Mouse (Mus musculus) lung, embryonic 16.5 days (tissue): ENCODE measurements around the gene Sema5a. TPM values are rescaled to one million over a fixed set of nuclear protein-coding genes. Genes with fewer than 3 reads are reported as not detected.

Experiments used
- ATAC-seq: fragments of 200-750 bp; cut with Nextera tagmentation; 2 replicates; pipeline ENCODE4 v1.8.0; 2017; ENCODE audit warnings: low read depth, mild to moderate bottlenecking, moderate library complexity
- H3K27ac ChIP-seq: fragments of 300-500 bp; sonication (generic); 2 replicates; pipeline ENCODE4 v1.5.1; 2014; ENCODE audit warnings: mild to moderate bottlenecking, control low read depth, low read length
- H3K27me3 ChIP-seq: fragments of 300-500 bp; sonication (generic); 2 replicates; pipeline ENCODE4 v1.6.1; 2014; ENCODE audit warnings: low read depth, low read length, mixed read lengths; ENCODE audit not compliant: control insufficient read depth, insufficient read depth
- H3K36me3 ChIP-seq: fragments of 300-500 bp; sonication (generic); 2 replicates; pipeline ENCODE4 v1.6.1; 2014; ENCODE audit warnings: low read length; ENCODE audit not compliant: control insufficient read depth, insufficient read depth
- H3K4me1 ChIP-seq: fragments of 300-500 bp; sonication (generic); replicated peaks from 2 replicates; pipeline ENCODE4 v1.6.1; 2014; ENCODE audit warnings: low read length, mixed read lengths; ENCODE audit not compliant: control insufficient read depth, insufficient read depth
- H3K4me2 ChIP-seq: fragments of 300-500 bp; sonication (generic); 2 replicates; pipeline ENCODE4 v1.6.1; 2014; ENCODE audit warnings: low read depth, low read length, control low read depth
- H3K4me3 ChIP-seq: fragments of 300-500 bp; sonication (generic); 2 replicates; pipeline ENCODE4 v1.5.1; 2014; ENCODE audit warnings: mild to moderate bottlenecking, low read length, control low read depth
- H3K9ac ChIP-seq: fragments of 300-500 bp; sonication (generic); 2 replicates; pipeline ENCODE4 v1.6.1; 2014; ENCODE audit warnings: low read length, control low read depth
- H3K9me3 ChIP-seq: fragments of 300-500 bp; sonication (generic); 2 replicates; pipeline ENCODE4 v1.6.1; 2016; ENCODE audit warnings: low read length; ENCODE audit not compliant: control insufficient read depth
- WGBS: fragments of 180-500 bp; shearing (Covaris S2); extraction: QIAGEN DNeasy Blood & Tissue Kit; methylation state at CpG from one replicate; pipeline ENCODE4 v1.1.7; 2014; 5-methylcytosine and 5-hydroxymethylcytosine counted together
- polyA plus RNA-seq: library from polyadenylated mRNA; unstranded; fragments of >200 nt; fragmentation: Nextera tagmentation; extraction: Ambion mirVana; gene quantifications from 2 replicates; pipeline ENCODE4 v1.2.1, GENCODE M21; 2015

Sema5a gene
- polyA plus RNA-seq, 1 experiment from 2014 or later: 14.0 TPM

- no peak overlapping the region for H3K27ac ChIP-seq
- no peak overlapping the region for H3K4me2 ChIP-seq
- H3K27me3 ChIP-seq: no peaks in the 10 kb centered on the region
- 78% methylated on average over 2 of the region's 2 CpGs for WGBS
- H3K9me3 ChIP-seq: no peaks in the 10 kb centered on the region
- H3K4me3 ChIP-seq: no peak overlapping the region
- ATAC-seq: no peak
- no peaks in the 10 kb centered on the region for H3K4me1 ChIP-seq
- H3K9ac ChIP-seq: no peak overlapping the region
- H3K36me3 ChIP-seq: no peaks in the 10 kb centered on the region
Observed at GRCm38 (mm10) chr15:32416291-32416690, 171.7 kb downstream of the Sema5a start.

- no peak for ATAC-seq
- WGBS: 55% methylated on average over 6 of the region's 6 CpGs
- Histone ChIP-seq H3K36me3 (no peaks in the 10 kb centered on the region), H3K4me2 (no peak overlapping the region), H3K4me1 (peaks cover 4% of the 10 kb centered on the region; the same call in 1 of the 2 replicates), H3K4me3 (no peak overlapping the region), H3K9ac (no peak overlapping the region), H3K27ac (no peak overlapping the region), H3K9me3 (no peaks in the 10 kb centered on the region), H3K27me3 (no peaks in the 10 kb centered on the region)
Observed at GRCm38 (mm10) chr15:32422631-32423030, 178.0 kb downstream of the Sema5a start.

DNA sequence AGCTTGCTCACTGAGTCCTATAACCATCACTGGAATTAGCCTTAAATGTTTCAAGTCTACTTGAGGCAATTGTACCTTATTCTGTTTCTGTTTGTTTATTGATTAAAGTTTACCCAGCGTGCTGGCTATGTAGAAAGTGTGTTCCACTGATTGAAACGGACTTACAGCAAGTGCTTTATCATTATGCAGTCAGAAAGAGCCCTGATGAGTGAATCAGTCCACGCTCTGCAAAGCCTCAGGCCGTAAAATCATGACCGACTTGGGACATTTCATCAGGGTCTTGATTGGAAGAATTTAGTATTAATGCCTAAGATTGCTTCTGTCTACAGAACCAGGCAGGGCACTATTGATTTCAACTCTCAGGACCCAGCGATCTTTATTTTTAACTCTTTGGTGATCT is 178.5 kb downstream of the Sema5a start:
- Histone ChIP-seq H3K9me3 (no peaks in the 10 kb centered on the region), H3K4me1 (peaks cover 4% of the 10 kb centered on the region; the same call in 1 of the 2 replicates), H3K27ac (no peak overlapping the region), H3K27me3 (no peaks in the 10 kb centered on the region), H3K4me2 (no peak overlapping the region), H3K9ac (no peak overlapping the region), H3K4me3 (no peak overlapping the region), H3K36me3 (no peaks in the 10 kb centered on the region)
- WGBS: 72% methylated on average over 6 of the region's 6 CpGs
- no peak for ATAC-seq

GRCm38 (mm10) chr15:32427188-32427924 is 182.7 kb downstream of the Sema5a start:
- Histone ChIP-seq H3K4me1 (peaks cover 4% of the 10 kb centered on the region; the same call in 1 of the 2 replicates), H3K27me3 (no peaks in the 10 kb centered on the region), H3K4me3 (no peak overlapping the region), H3K9ac (no peak overlapping the region), H3K4me2 (no peak overlapping the region), H3K36me3 (no peaks in the 10 kb centered on the region), H3K27ac (no peak overlapping the region), H3K9me3 (no peaks in the 10 kb centered on the region)
- WGBS: 82% methylated on average over 7 of the region's 7 CpGs
- ATAC-seq: no peak

GRCm38 (mm10) chr15:32432927-32433832 is 188.6 kb downstream of the Sema5a start:
- no peak overlapping the region for H3K27ac ChIP-seq
- H3K4me2 ChIP-seq: no peak overlapping the region
- no peaks in the 10 kb centered on the region for H3K4me1 ChIP-seq
- H3K9ac ChIP-seq: no peak overlapping the region
- no peak overlapping the region for H3K4me3 ChIP-seq
- no peaks in the 10 kb centered on the region for H3K9me3 ChIP-seq
- 57% methylated on average over 13 of the region's 13 CpGs for WGBS
- no peak for ATAC-seq
- no peaks in the 10 kb centered on the region for H3K36me3 ChIP-seq
- H3K27me3 ChIP-seq: no peaks in the 10 kb centered on the region

GRCm38 (mm10) chr15:32433833-32434155 is 189.2 kb downstream of the Sema5a start:
- Histone ChIP-seq H3K36me3 (no peaks in the 10 kb centered on the region), H3K27ac (no peak overlapping the region), H3K27me3 (no peaks in the 10 kb centered on the region), H3K9me3 (no peaks in the 10 kb centered on the region), H3K9ac (no peak overlapping the region), H3K4me2 (no peak overlapping the region), H3K4me1 (no peaks in the 10 kb centered on the region), H3K4me3 (no peak overlapping the region)
- ATAC-seq: no peak

DNA sequence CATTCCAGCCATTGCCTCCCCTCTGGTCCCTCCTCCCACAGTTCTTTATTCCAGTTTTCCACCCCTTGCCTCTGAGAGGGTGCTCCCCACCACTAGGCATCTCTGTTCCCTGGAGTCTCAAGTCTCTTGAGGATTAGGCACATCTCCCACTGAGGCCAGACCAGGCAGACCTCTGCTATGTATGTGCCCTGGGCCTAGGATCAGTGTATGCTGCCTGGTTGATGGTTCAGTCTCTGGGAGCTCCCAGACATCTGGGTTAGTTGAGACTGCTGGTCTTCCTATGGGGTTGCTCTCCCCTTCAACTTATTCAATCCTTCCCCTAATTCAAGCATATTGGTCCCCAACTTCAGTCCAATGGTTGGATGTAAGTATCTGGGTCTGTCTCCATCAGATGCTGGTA is 189.7 kb downstream of the Sema5a start:
- no peak overlapping the region for H3K4me2 ChIP-seq
- no peak overlapping the region for H3K9ac ChIP-seq
- no peaks in the 10 kb centered on the region for H3K4me1 ChIP-seq
- H3K36me3 ChIP-seq: no peaks in the 10 kb centered on the region
- no peak for ATAC-seq
- no peaks in the 10 kb centered on the region for H3K9me3 ChIP-seq
- no peak overlapping the region for H3K4me3 ChIP-seq
- no peak overlapping the region for H3K27ac ChIP-seq
- no peaks in the 10 kb centered on the region for H3K27me3 ChIP-seq

DNA sequence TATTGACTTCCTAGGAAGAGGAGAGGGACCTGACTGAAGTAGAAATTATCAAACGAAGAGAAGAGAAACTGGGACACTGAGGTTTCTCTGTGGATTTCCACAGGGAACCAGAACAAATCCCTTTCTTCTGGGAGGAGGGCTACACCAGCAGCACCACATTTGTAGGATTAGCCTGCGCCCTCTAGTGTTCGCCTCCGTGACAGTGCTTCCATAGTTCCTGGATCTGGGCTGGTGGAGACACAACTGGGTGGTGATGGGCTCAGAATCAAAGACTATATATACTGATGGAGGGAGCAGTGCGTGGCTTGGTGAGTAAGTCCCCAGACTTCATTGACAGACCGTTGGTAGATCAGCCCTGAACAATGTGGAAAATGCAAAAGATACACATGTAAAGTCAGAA is 193.0 kb downstream of the Sema5a start:
- Histone ChIP-seq H3K9me3 (no peaks in the 10 kb centered on the region), H3K27me3 (no peaks in the 10 kb centered on the region), H3K4me3 (no peak overlapping the region), H3K4me1 (no peaks in the 10 kb centered on the region), H3K9ac (no peak overlapping the region), H3K4me2 (no peak overlapping the region), H3K36me3 (no peaks in the 10 kb centered on the region), H3K27ac (no peak overlapping the region)
- WGBS: 19% methylated on average over 6 of the region's 6 CpGs
- peak; percentile 66; the same call in 1 of the 2 replicates for ATAC-seq

DNA sequence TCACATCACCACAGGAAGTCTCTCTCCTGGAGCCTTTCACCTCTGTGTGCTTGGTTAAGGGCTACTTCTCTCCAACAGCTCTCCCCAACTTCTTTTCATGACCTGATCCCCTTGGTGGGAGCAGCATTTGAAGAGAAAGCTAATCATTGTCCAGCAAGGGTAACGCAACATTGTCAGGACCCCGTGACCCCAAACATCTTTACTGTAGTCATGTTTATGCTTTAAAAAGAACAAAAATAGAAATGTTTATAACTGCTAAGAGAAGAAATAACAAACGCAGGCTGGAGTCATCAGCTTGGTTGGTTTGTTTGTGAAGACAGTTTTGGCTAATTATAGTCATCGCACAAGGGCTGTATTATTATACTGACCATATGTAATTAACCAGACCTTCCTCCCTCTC is 198.1 kb downstream of the Sema5a start:
- Histone ChIP-seq H3K4me1 (peaks cover 6% of the 10 kb centered on the region; the same call in 1 of the 2 replicates), H3K4me3 (no peak overlapping the region), H3K9me3 (no peaks in the 10 kb centered on the region), H3K36me3 (no peaks in the 10 kb centered on the region), H3K9ac (no peak overlapping the region), H3K4me2 (no peak overlapping the region), H3K27ac (no peak overlapping the region), H3K27me3 (no peaks in the 10 kb centered on the region)
- peak; percentile 64 for ATAC-seq
- WGBS: 36% methylated on average over 4 of the region's 4 CpGs
